Mouse (Mus musculus) thymus, postnatal 10 days (tissue): ENCODE data around the gene Arap1.

ENCODE experiments used
- DNase-seq, 2 experiments: peaks; one replicate each; pipeline ENCODE4 v3.0.0; 2021; ENCODE audit warnings: low spot score in 2 of 2

Gene Arap1

DNA sequence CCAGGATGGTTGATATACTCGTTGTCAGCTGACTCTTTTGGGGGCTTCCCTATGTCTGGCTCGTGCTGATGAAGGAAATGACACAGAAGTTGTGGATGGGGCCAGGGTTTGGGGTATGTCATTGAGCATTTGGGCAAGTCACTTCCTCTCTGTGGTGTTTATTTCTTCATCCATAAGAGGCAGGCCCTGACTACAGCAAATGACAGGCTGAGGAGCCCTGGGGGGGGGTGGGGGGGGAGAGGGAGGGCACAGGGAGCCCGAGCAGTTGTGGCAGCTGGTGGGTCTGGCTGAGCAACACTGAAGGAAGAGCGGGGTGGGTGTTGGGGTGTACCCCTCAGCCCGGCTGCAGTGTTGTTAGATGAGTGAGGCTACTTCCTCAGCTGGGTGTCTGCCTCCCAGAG is 14.9 kb downstream of the Arap1 start:
- peak; percentile 30 to 44 for DNase-seq

GRCm38 (mm10) chr7:101363914-101364313 is 16.0 kb downstream of the Arap1 start:
- DNase-seq = no peak

GRCm38 (mm10) chr7:101367901-101368852 is 20.3 kb downstream of the Arap1 start:
- DNase-seq = no peak

DNA sequence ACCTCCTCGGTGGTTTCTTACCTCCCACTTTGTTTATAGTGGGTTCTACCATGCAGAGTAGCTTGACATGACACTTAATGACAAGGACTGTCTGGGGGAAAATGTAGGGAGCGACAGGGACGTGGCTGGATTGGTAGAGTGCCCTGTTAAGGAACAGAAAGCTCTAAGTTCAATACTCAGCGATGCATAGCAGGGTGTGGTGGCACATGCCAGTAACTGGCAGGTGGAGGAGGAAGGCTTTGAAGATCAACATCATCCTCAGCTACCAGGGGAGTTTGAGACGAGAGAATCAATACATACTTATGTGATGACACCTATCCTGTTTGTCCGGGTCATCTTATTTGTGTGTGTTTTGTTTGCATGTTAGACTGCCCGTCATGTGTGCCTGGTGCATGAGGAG is 21.8 kb downstream of the Arap1 start:
- no peak for DNase-seq

- DNase-seq = no peak
Observed at GRCm38 (mm10) chr7:101373082-101373481, 25.2 kb downstream of the Arap1 start.

DNA sequence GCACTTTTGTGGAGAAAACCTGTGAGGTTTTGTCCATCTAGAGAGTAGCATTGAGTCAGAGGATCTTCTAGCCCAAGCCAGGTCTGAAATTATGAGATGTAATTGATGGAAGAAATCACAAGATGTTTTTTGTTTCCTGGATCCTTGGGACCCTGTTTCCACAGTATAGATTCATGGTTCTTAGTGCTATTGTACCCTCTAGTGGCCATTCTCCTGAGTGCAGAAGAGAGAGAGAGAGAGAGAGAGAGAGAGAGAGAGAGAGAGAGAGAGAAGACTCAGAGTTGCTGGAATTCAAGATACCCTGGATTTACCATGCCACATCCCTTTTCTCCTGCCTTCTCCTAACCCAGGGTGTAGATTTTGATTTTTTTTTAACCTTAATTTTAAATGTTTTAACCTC is 26.3 kb downstream of the Arap1 start:
- peak in 1 of 2 experiments; percentile 56 for DNase-seq

- DNase-seq = no peak
Observed at GRCm38 (mm10) chr7:101376701-101377340, 29.0 kb downstream of the Arap1 start.

- DNase-seq = peak; percentile 81 to 82
Observed at GRCm38 (mm10) chr7:101377741-101378262, 29.9 kb downstream of the Arap1 start.

GRCm38 (mm10) chr7:101378285-101378684 is 30.4 kb downstream of the Arap1 start:
- peak; percentile 18 for DNase-seq

GRCm38 (mm10) chr7:101378796-101379465 is 31.1 kb downstream of the Arap1 start:
- DNase-seq = no peak

DNA sequence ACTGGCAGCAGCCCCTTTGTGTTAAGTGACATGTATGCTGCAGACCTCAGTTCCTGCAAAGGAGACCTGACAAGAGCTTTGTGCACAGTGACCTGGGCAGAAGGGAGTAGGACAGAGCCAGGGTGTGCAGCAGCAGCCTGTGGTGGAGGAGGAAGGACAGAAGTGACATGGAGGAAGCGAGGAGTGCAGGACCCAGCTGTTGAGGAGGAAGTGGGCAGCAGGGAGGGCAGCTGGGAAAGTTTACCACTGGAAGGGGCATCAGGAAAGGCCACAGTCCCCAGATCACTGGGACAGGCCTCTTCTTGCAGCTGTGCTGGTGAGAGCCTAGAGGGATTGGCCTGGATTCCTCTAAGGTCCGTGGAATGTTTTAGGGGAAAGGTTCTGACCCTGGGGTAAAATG is 31.9 kb downstream of the Arap1 start:
- no peak for DNase-seq

- DNase-seq = no peak
Observed at GRCm38 (mm10) chr7:101381512-101381911, 33.6 kb downstream of the Arap1 start.

DNA sequence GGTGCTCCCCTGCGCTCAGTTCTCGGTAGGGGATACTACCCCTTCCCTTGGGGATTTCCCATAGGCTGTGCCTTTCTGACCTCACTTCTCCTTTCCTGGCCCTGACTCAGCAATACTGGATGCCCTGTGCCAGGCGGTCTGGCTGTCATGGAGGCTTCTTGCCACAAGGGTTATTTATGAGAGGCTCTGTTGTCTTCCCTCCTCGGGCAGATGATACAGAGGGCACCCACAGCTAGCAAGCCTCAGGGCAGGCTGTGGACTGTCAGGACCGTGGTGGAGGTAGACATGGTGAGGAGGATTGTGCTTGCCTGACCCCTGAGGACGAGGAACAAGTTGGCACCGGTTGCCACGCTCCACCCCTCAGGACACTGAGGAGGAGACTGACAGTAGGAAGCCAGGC is 34.5 kb downstream of the Arap1 start:
- DNase-seq = no peak

- DNase-seq = no peak
Observed at GRCm38 (mm10) chr7:101383756-101384155, 35.9 kb downstream of the Arap1 start.

DNA sequence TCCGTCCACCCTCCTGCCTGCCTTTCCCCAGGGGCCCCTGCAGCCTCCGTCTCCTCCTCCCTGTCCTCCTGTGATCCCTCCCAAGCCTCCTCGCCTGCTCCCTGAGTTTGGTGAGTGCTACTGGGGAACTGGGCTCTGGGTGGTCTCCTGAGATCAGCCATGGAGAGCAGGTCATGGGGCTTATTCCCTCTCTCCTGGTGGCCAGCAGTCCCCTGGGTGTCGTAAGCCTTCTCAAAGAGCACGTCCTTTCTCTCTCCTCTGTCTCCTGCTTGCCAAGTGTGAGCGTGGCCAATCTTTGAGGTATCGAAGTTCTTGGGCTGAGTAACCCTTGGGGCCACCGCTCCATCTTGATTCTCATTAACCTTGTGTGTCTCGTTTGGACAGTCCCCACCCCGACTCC is 37.1 kb downstream of the Arap1 start:
- DNase-seq = no peak

DNA sequence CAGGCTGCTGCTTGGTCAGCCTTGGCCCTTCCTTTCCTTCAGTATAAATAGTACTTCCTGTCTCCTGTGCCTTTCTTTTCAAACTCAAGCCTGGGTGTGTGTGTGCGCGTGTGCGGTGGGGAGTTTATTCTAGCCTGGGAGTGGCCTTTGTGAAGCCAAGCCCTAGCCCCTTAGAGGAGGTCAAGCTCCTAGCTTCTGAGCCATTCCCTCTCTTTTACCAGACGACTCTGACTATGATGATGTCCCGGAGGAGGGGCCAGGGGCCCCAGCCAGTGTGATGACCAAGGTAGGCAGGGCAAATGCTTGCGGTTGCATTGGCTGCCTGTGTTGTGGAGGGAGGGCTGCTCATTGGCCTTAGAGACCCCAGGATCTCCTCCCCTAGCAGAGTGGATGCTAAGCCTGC is 37.5 kb downstream of the Arap1 start:
- no peak for DNase-seq

DNA sequence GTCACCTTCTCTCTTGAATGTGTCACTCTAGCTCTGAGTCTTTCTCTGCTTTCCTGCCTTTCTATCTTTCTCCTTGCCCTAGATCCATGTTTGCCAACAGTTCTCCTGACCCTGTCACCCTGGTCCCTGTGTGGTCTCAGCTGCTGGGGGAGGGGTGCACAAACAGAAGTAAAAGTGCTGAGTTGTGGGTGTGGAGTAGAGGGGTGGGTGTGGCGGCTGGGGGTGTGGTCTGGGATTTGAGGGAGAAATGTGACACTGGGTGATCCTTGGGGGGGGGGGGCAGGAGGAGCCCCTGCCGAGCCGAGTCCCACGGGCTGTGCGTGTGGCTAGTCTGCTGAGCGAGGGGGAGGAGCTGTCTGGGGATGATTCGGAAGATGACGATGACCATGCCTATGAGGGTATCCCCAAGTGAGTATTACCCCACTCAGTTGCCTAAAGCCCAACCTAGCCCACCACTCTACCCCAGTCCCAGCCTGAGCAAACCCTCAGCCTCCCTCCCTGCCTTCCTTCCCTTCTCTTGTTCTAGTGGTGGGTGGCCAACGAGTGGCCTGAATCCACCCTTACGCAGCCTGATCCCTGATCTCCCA is 38.1 kb downstream of the Arap1 start:
- DNase-seq = no peak

DNA sequence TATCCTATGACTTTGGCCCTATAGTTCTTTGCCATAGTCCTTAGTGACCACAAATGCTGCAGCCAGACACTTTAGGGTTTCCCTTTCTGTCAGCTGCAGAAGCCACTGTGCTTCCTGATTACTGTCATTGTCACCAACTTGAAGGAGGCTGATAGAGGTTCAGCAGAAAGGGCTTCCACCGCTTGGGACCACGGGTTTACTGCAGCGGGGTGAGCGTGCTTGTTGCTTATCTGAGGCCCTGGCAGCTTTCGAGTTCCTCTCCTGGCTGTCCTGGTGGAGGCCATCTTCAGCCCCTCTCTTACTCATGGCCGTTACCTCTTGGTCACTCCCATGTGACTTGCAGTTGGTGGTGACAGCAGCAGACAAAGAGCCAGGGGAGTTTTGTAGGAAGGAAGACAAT is 41.4 kb downstream of the Arap1 start:
- DNase-seq = no peak

DNA sequence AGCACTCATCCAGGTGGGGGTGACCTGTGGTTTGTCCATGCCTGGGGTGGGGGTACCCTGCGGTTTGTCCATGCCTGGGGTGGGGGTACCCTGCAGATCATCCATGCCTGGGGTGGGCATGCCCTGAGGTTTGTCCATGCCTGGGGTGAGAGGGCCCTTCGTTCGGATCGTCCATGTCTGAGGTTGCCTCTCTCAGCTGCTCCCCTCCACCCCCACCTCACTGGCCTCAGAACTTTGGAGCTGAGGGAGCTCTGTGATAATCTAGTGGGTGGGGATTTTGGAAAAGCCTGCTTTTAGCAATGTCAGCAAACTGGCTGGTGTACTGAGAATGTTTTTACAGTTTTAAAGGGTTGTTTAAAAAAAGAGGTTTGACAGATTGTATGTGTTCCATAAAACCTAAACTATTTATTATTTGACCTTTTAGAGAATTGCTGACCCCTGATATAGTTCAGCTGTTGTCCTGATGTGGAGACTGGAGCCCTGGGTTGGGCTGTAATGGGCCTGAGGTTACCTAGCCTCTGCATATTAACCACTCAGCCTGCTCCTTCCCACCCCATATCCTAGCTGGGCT is 44.1 kb downstream of the Arap1 start:
- no peak for DNase-seq

- no peak for DNase-seq
Observed at GRCm38 (mm10) chr7:101393015-101393414, 45.1 kb downstream of the Arap1 start.

DNA sequence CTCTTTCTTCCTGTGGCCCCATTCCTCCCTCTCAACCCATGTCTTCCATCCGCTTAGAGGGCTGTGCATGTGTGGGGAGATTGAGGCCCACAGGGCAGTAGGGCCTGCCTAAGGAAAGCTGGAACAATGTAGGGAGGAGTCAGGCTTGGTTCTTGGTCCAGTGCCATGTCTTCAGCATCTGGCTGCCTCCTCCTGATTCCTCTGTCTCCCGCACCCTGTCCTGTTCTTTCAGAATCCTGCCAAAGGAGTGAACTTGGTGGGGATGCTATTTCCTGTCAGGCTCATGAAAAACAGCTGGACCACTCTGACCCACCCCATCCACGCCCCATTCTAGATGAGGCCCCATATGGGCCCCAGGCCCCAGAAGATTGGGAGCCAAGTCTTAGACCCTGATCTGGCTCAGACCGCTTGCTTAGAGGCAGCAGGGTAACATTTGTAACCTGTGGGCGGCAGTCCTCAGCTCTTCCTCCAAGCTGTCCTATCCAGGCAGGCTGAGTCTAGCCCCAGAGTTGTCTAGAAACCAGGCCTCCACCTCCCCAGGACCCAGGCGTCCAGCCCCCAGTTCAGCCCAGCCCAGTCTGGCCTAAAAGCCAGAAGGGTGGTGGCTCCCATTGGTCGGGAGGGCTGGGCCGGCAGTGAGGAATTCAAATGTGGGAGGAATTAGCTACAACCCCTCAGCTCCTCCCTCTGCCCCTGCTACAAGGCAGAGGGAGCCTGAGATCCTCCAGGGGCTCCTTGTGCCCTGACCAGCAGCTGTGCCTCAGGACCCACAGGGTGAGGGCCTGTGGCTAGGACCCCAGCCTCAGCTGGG is 46.0 kb downstream of the Arap1 start:
- DNase-seq = no peak
